Mouse (Mus musculus): ENCODE measurements around the gene Fstl3. TPM values are rescaled to one million over a fixed set of nuclear protein-coding genes. Genes with fewer than 3 reads are reported as not detected.

Gene Fstl3
- 1.9 and 2.8 TPM in 2 replicates for polyA plus RNA-seq (2015; fragmentation: Nextera tagmentation; extraction: Ambion mirVana)

DNA sequence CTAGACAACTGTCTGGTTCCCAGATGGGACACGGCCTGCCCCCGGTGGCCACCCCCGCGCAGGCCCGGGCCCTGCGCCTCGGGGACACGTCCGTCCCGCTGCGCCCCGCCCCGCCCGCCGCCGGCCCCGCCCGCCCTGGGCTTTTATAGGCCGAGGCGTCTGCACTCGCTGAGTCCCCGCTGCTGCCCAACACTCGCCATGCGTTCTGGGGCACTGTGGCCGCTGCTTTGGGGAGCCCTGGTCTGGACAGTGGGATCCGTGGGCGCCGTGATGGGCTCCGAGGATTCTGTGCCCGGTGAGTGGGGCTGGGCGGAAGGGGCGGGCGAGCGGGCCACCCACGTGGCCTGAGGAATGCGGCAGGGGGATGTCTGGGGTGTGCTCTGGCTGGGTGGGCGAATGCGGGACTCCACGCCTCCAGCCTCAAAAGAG, at the start of gene Fstl3:
Gene Fstl3 (plus strand): TSS at position 170 of the 429 bp plus-strand sequence.
- Histone ChIP-seq H3K36me3 (no peaks in the 10 kb centered on the region), H3K9me3 (peaks cover 6% of the 10 kb centered on the region; the same call in 1 of the 2 replicates), H3K4me1 (replicated peaks) (peaks cover 44% of the 10 kb centered on the region), H3K27me3 (peaks cover 52% of the 10 kb centered on the region), H3K9ac (peak within 1 kb of the TSS; percentile 60), H3K4me2 (peak within 1 kb of the TSS; percentile 55), H3K4me3 (peak within 1 kb of the TSS; percentile 29), H3K27ac (replicated peaks) (no peak within 1 kb of the TSS)
- WGBS, result under 1% methylated on average over 39 of the region's 39 CpGs
- ATAC-seq (ENCODE audit: low read depth), result no peak

- no peak for ATAC-seq (ENCODE audit: low read depth)
- Histone ChIP-seq H3K36me3 (peaks cover 28% of the 10 kb centered on the region), H3K4me1 (replicated peaks) (no peaks in the 10 kb centered on the region), H3K27ac (replicated peaks) (no peak overlapping the region), H3K27me3 (no peaks in the 10 kb centered on the region), H3K9ac (no peak overlapping the region), H3K9me3 (0 out of 2 replicates have a peak, but pooled peaks cover 2% of the 10 kb centered on the region), H3K4me2 (no peak overlapping the region), H3K4me3 (no peak overlapping the region)
- 76% methylated on average over 28 of the region's 28 CpGs for WGBS
Measured at GRCm38 (mm10) chr10:79728323-79729249, 48.5 kb upstream of the Fstl3 start.

- no peak overlapping the region for H3K27ac ChIP-seq (replicated peaks)
- no peak overlapping the region for H3K9ac ChIP-seq
- H3K4me3 ChIP-seq, result no peak overlapping the region
- WGBS, result 81% methylated on average over 13 of the region's 13 CpGs
- H3K27me3 ChIP-seq, result 0 out of 2 replicates have a peak, but pooled peaks cover under 1% of the 10 kb centered on the region
- no peak overlapping the region for H3K4me2 ChIP-seq
- ATAC-seq (ENCODE audit: low read depth), result no peak
- H3K4me1 ChIP-seq (replicated peaks), result no peaks in the 10 kb centered on the region
- 0 out of 2 replicates have a peak, but pooled peaks cover 2% of the 10 kb centered on the region for H3K9me3 ChIP-seq
- H3K36me3 ChIP-seq, result peaks cover 36% of the 10 kb centered on the region
Measured at GRCm38 (mm10) chr10:79729357-79729965, 47.6 kb upstream of the Fstl3 start.

DNA sequence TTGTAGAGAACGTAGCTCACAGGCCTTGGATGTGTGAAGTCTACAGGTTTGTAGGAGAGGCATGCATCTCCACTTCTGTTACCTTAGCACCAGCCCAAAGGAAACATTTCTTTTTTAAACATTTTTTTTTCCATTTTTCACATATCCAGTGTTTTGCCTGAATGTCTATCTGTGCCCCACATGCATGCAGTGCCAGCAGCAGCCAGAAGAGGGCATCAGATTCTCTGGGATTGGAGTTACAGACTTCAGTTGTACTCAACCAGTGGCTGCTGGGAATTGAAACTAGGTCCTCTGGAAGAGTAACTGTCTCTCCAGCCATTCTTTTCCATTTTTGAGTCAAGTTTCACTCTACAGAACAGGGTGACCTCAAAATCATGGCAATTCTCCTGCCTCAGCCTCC, 44.6 kb upstream of the Fstl3 start:
- Histone ChIP-seq H3K4me2 (no peak overlapping the region), H3K9me3 (0 out of 2 replicates have a peak, but pooled peaks cover 19% of the 10 kb centered on the region), H3K4me3 (no peak overlapping the region), H3K36me3 (peaks cover 67% of the 10 kb centered on the region), H3K9ac (no peak overlapping the region), H3K27ac (replicated peaks) (no peak overlapping the region), H3K27me3 (peaks cover 20% of the 10 kb centered on the region), H3K4me1 (replicated peaks) (no peaks in the 10 kb centered on the region)
- no peak for ATAC-seq (ENCODE audit: low read depth)
- WGBS, result 90% methylated on average over 1 of the region's 1 CpGs

DNA sequence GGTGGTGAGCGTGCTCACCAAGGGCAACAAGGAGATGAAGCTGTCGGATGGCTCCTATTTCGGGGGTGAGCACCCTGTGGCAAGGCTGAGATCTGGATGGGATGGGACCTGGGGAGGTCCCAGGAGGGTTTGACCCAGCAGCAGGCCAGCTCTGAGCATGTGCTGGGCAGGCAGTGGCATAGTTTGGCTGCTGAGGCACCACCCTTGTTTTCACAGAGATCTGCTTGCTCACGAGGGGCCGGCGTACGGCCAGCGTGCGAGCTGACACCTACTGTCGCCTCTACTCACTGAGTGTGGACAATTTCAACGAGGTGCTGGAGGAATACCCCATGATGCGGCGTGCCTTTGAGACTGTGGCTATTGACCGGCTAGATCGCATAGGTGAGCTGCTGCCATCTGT, 43.2 kb upstream of the Fstl3 start:
- Histone ChIP-seq H3K27ac (replicated peaks) (no peak overlapping the region), H3K4me1 (replicated peaks) (no peaks in the 10 kb centered on the region), H3K4me3 (no peak overlapping the region), H3K4me2 (no peak overlapping the region), H3K36me3 (peaks cover 80% of the 10 kb centered on the region), H3K9me3 (peaks cover 30% of the 10 kb centered on the region), H3K9ac (no peak overlapping the region), H3K27me3 (peaks cover 20% of the 10 kb centered on the region)
- no peak for ATAC-seq (ENCODE audit: low read depth)
- 96% methylated on average over 15 of the region's 15 CpGs for WGBS

- Histone ChIP-seq H3K9ac (no peak overlapping the region), H3K36me3 (peaks cover 95% of the 10 kb centered on the region), H3K27me3 (peaks cover 20% of the 10 kb centered on the region), H3K4me2 (no peak overlapping the region), H3K4me3 (no peak overlapping the region), H3K9me3 (peaks cover 44% of the 10 kb centered on the region), H3K4me1 (replicated peaks) (no peaks in the 10 kb centered on the region), H3K27ac (replicated peaks) (no peak overlapping the region)
- WGBS, result 21% methylated on average over 51 of the region's 52 CpGs
- ATAC-seq (ENCODE audit: low read depth), result no peak
Measured at GRCm38 (mm10) chr10:79735361-79735760, 41.7 kb upstream of the Fstl3 start.

DNA sequence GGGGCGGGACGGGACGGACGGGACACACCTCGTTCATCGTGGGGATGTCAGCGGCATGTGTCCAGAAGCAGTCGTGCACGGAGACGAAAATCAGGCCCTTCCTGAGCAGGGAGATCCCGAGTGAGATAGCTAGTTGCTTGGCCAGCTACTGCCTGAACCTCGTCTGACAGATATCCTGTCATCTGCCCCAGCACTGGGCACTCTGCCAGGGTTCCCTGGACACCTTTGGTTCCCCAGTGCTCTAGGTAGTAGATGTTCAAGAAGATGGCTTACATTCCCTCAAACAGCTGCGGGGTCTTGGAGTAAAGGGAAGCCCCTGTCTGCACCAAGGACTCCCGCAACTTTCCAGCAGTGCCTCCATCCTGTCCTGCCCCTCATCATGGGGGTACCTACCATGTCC, 40.4 kb upstream of the Fstl3 start:
- Histone ChIP-seq H3K4me1 (replicated peaks) (no peaks in the 10 kb centered on the region), H3K27ac (replicated peaks) (no peak overlapping the region), H3K27me3 (peaks cover 20% of the 10 kb centered on the region), H3K9ac (no peak overlapping the region), H3K4me3 (no peak overlapping the region), H3K9me3 (peaks cover 45% of the 10 kb centered on the region), H3K36me3 (peaks cover 99% of the 10 kb centered on the region), H3K4me2 (no peak overlapping the region)
- WGBS, result 86% methylated on average over 14 of the region's 14 CpGs
- ATAC-seq (ENCODE audit: low read depth), result no peak

GRCm38 (mm10) chr10:79738259-79738658, 38.8 kb upstream of the Fstl3 start:
- 89% methylated on average over 10 of the region's 10 CpGs for WGBS
- H3K9me3 ChIP-seq, result peaks cover 42% of the 10 kb centered on the region
- H3K4me1 ChIP-seq (replicated peaks), result no peaks in the 10 kb centered on the region
- H3K4me2 ChIP-seq, result no peak overlapping the region
- peaks cover 100% of the 10 kb centered on the region for H3K36me3 ChIP-seq
- no peak for ATAC-seq (ENCODE audit: low read depth)
- H3K27me3 ChIP-seq, result peaks cover 20% of the 10 kb centered on the region
- H3K9ac ChIP-seq, result no peak overlapping the region
- H3K27ac ChIP-seq (replicated peaks), result no peak overlapping the region
- no peak overlapping the region for H3K4me3 ChIP-seq

DNA sequence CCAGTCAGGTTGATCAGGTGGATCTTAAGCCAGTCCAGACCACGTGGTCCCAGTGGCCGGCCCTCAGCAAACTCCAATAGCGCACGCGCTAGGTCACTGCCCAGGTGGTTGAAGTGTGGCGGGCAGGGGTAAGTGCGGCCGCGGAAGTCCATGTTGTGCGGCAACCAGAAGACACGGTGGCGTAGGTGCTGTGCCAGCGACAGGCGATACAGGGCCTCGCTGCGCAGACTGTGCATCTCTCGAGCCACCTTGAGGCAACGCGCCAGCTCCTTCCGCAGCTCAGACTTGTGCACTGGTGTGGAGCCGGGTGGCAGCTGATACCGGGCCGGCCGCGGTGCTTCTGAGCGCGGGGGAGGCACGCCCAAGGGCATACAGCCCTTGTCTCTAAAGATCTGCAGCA, 37.8 kb upstream of the Fstl3 start:
- WGBS, result 96% methylated on average over 28 of the region's 28 CpGs
- H3K9me3 ChIP-seq, result peaks cover 42% of the 10 kb centered on the region

GRCm38 (mm10) chr10:79740863-79741262, 36.2 kb upstream of the Fstl3 start:
- Histone ChIP-seq H3K4me3 (no peak overlapping the region), H3K27me3 (peaks cover 6% of the 10 kb centered on the region), H3K4me2 (no peak overlapping the region), H3K27ac (replicated peaks) (no peak overlapping the region), H3K4me1 (replicated peaks) (peaks cover 9% of the 10 kb centered on the region), H3K36me3 (peaks cover 88% of the 10 kb centered on the region), H3K9me3 (peaks cover 33% of the 10 kb centered on the region), H3K9ac (no peak overlapping the region)
- WGBS, result 61% methylated on average over 11 of the region's 11 CpGs
- no peak for ATAC-seq (ENCODE audit: low read depth)

More for the DNA sequence above, 37.8 kb upstream of the Fstl3 start:
- Histone ChIP-seq H3K4me3 (no peak overlapping the region), H3K4me2 (no peak overlapping the region), H3K9ac (no peak overlapping the region), H3K27me3 (peaks cover 20% of the 10 kb centered on the region), H3K27ac (replicated peaks) (no peak overlapping the region), H3K36me3 (peaks cover 100% of the 10 kb centered on the region), H3K4me1 (replicated peaks) (no peaks in the 10 kb centered on the region)
- no peak for ATAC-seq (ENCODE audit: low read depth)

- Histone ChIP-seq H3K27me3 (no peaks in the 10 kb centered on the region), H3K36me3 (peaks cover 65% of the 10 kb centered on the region), H3K4me2 (no peak overlapping the region), H3K27ac (replicated peaks) (no peak overlapping the region), H3K4me3 (no peak overlapping the region), H3K9me3 (peaks cover 21% of the 10 kb centered on the region), H3K9ac (no peak overlapping the region), H3K4me1 (replicated peaks) (peaks cover 16% of the 10 kb centered on the region)
- ATAC-seq (ENCODE audit: low read depth), result no peak
- WGBS, result 90% methylated on average over 11 of the region's 11 CpGs
Measured at GRCm38 (mm10) chr10:79743161-79743560, 33.9 kb upstream of the Fstl3 start.

Data from neural tube, embryonic 13.5 days (tissue).